Mouse (Mus musculus) liver, postnatal 0 days (tissue): ENCODE data around the gene Gmnn.

Experiments used
- CTCF ChIP-seq: sonication (generic); IDR thresholded peaks from 2 replicates; pipeline ENCODE4 v1.5.1; 2016; ENCODE audit warnings: antibody characterized with exemption, low read depth
- EP300 ChIP-seq: IDR thresholded peaks from 2 replicates; pipeline ENCODE4 v1.6.1; 2016; ENCODE audit warnings: antibody characterized with exemption, low read depth, mild to moderate bottlenecking

DNA sequence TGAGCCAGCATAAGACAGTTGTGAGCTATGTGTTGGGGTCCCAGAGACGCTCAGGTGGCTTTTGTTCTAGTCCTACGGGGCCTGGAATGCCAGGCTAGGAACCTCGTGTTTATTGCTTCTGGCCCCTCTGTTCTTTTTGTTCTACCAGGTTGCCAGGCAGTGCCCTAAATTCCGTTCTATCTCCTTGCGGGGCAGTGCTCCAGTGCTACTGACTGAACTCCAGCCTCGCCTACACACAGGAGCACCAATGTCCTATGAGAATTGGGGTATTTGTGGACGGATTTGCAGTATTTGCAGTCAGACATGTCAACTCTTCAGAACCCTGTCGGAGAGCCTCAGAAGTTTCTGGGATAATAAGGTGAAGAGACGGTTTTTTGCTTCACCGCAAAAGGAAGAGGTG, 20.7 kb downstream of the Gmnn start, which contains the start of gene Armh2:
- no peak for TF ChIP-seq CTCF
- no peak for TF ChIP-seq EP300
